Mouse (Mus musculus): ENCODE data around the gene Gm266. TPM values are rescaled to one million over a fixed set of nuclear protein-coding genes. Genes with fewer than 3 reads are reported as not detected.

Gm266 gene
- total RNA-seq, 2 experiments from 2014 or later, result not detected

GRCm38 (mm10) chr12:111437222-111437900 is 48.3 kb downstream of the Gm266 start:
- ATAC-seq (replicated peaks; ENCODE audit: poor library complexity), result peak; percentile 14

GRCm38 (mm10) chr12:111436640-111437039 is 49.0 kb downstream of the Gm266 start:
- peak; percentile 32 for ATAC-seq (replicated peaks; ENCODE audit: poor library complexity)

- no peak for ATAC-seq (replicated peaks; ENCODE audit: poor library complexity)
Observed at GRCm38 (mm10) chr12:111436170-111436569, 49.5 kb downstream of the Gm266 start.

- peak; percentile 59 for ATAC-seq (replicated peaks; ENCODE audit: poor library complexity)
Observed at GRCm38 (mm10) chr12:111434745-111435327, 50.8 kb downstream of the Gm266 start.

Other genes starting within 250 kb of the Gm266 start
- not detected in 2 replicates for gene Amn, start 214.7 kb downstream of the Gm266 start, total RNA-seq (2015)
- not detected in 2 replicates for gene Amn, start 214.7 kb downstream of the Gm266 start, total RNA-seq (2017)
- 1.5 and 5.4 TPM in 2 replicates for gene Cdc42bpb, start 108.1 kb downstream of the Gm266 start, total RNA-seq (2015)
- gene Cdc42bpb, start 108.1 kb downstream of the Gm266 start, total RNA-seq (2017), result 2.9 and 5.2 TPM in 2 replicates
- gene Lbhd2, start 79.0 kb downstream of the Gm266 start, total RNA-seq (2015), result 0.30 TPM in 1 of 2 replicates, not detected in the other
- gene Lbhd2, start 79.0 kb downstream of the Gm266 start, total RNA-seq (2017), result not detected in 2 replicates
- 0.42 and 1.1 TPM in 2 replicates for gene Exoc3l4, start 68.8 kb downstream of the Gm266 start, total RNA-seq (2015)
- gene Exoc3l4, start 68.8 kb downstream of the Gm266 start, total RNA-seq (2017), result not detected in 2 replicates
- gene Tnfaip2, start 43.4 kb downstream of the Gm266 start, total RNA-seq (2015), result 18.3 and 20.9 TPM in 2 replicates
- gene Tnfaip2, start 43.4 kb downstream of the Gm266 start, total RNA-seq (2017), result 31.1 and 67.8 TPM in 2 replicates
- 349 and 403 TPM in 2 replicates for gene Eif5, start 52.2 kb upstream of the Gm266 start, total RNA-seq (2015)
- gene Eif5, start 52.2 kb upstream of the Gm266 start, total RNA-seq (2017), result 221 and 322 TPM in 2 replicates
- 60.2 and 88.1 TPM in 2 replicates for gene Mark3, start 88.7 kb upstream of the Gm266 start, total RNA-seq (2015)
- 63.5 and 73.1 TPM in 2 replicates for gene Mark3, start 88.7 kb upstream of the Gm266 start, total RNA-seq (2017)
- gene Ckb, start 186.5 kb upstream of the Gm266 start, total RNA-seq (2015), result 0.85 and 1.8 TPM in 2 replicates
- gene Ckb, start 186.5 kb upstream of the Gm266 start, total RNA-seq (2017), result 2.0 and 4.1 TPM in 2 replicates
- gene Trmt61a, start 192.3 kb upstream of the Gm266 start, total RNA-seq (2015), result 8.6 and 8.8 TPM in 2 replicates
- 8.0 and 11.2 TPM in 2 replicates for gene Trmt61a, start 192.3 kb upstream of the Gm266 start, total RNA-seq (2017)
- gene Bag5, start 227.4 kb upstream of the Gm266 start, total RNA-seq (2015), result 23.6 and 25.8 TPM in 2 replicates
- 29.2 and 46.3 TPM in 2 replicates for gene Bag5, start 227.4 kb upstream of the Gm266 start, total RNA-seq (2017)
- 67.5 and 72.1 TPM in 2 replicates for gene Apopt1, start 227.4 kb upstream of the Gm266 start, total RNA-seq (2015)
- gene Apopt1, start 227.4 kb upstream of the Gm266 start, total RNA-seq (2017), result 54.7 and 55.7 TPM in 2 replicates